Mouse (Mus musculus) cerebellum, adult 18-20 months (tissue): ENCODE measurements around the gene Gm572.

Source experiments
- DNase-seq, 2 experiments: peaks; one replicate each; pipeline ENCODE4 v3.0.0; 2021

The Gm572 gene

DNA sequence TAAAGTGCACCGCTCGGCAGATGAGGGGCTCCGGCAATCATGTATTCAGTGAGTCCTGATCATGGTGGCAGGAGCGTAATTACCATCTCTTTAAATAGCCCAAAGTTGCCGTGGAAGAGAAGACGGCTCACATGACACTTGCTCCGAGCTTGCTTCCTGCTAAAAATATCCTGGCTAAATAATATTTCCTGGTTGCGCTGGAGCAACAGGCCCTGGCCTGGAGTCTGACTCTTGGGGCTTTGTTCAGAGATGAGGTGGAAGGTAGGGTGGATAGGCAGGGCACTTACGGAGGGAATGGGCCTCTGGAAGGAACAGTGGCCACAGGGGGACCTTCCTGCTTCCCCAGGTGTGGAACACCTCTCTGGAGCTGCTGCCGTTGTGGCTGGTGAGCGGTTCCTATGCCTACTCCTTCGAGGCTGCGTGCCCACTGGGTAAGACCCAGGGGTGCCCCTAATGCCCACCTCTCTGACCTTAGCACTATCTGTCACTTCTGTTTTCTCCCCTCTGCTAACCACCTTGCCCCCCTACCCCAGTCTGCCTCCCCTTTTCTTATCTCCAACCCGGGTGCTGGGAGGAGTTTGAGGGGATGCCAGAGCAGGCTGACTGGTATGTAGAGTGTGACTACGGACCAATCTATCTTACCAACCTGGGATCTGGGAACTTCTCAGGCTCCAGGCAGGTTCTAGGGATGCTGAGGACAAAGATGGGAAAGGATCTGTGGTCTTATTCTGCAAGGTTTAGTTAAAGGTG, 24.1 kb downstream of the Gm572 start:
- no peak for DNase-seq

DNA sequence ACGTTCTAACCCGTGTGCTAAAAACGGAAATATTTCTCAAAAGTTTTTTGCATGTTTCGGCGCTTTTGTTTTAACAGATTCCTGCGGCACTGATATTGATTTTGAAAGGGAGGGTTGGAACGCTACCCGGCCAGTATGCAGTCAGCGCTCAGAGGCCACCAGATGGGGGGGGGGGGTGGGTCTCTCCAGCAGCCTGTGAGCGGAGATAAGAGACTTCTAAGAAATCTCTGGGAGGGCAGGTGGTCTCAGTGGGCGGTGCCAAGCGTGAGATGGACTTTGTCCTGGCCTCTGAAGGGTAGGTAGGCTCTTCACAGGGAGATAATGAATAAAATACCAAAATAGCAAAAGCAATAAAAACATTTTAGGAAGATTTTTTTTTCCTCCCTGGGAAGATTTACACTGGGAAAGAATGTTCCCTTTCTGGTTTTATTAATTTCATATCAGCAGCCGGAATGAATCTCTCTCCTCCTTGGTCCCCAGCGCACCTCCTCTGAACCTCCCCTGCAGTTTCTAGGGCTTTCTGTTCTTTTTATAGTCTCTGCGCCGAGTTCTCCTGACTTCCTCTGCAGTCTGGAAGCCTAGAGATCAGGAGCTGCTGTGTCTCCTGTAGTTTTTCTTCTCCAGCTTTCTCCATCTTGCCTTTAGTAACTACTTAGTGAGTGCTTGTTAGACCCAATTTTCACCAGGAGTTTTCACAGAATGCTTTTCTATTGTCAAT, 28.3 kb downstream of the Gm572 start:
- DNase-seq, result no peak

GRCm38 (mm10) chr4:148675043-148675442, 31.9 kb downstream of the Gm572 start:
- DNase-seq, result no peak

DNA sequence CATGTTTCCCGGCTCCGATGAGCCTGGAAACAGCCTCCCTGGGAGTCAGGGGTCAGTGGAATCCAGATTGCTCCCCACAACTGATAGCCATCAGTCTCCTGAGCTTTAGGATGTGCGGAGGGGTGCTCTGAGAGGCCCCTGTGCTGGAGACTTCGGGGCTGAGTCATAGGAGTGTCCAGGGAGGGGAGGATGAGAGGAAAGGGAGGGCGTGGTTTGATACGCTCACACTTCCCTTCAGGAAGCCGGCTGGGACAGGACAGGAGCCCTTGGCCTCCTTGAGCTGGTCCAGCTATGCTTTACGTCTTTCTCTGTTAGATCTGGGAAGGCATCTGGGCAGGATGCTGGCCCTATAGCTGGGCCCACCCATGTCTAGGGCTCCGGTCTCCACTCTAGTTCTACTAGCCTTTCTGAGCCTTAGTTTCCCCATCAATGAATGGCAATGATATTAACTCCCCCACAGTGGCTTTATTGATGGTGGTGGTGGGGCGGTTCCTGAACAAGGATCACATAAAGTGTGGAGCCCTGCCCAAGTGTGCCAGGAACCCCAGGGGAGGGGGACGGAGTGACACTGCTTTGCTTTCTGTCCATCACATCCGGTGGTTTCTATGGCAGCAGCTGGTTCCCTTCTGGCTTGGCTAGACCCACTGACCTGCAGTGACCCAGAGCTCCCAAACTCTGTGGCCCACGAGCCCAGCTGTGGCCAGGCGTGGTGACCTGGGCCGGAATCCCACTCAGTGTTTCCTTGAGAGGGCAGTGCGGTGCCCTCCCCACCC, 33.3 kb downstream of the Gm572 start:
- DNase-seq, result no peak

DNA sequence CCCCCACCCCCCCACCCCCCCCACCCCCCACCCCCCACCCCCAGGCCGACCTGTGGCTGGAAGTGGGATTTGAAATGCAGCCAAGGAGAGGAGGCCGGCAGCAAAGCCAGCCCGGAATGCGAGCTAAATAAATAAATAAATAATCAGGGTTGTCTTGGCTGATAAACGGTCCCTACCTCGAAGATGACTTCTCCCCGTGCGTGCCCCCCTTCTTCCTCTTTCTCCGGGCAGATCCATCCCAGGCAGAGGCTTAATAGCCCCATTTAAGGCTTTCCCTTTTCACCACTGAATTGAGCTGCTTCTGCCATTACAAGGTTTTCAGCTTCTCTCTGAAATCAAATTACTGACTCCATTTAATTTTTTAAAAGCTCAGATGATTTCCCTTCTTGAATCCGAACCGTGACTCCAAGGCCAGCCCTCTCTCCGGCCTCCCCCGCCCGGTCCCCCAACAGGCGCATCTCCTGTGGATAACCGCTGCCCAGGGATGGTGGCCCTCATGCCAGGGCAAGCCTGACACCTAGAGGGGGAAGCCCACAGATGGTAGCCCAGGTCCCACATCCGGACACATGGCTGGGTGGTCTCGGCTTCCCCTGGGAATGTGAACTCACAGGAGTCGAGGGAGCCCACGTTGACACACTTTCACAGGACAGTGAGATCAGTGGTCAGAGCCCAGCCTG, 34.0 kb downstream of the Gm572 start:
- no peak for DNase-seq

- DNase-seq, result no peak
Observed at GRCm38 (mm10) chr4:148678105-148678504, 35.0 kb downstream of the Gm572 start.

DNA sequence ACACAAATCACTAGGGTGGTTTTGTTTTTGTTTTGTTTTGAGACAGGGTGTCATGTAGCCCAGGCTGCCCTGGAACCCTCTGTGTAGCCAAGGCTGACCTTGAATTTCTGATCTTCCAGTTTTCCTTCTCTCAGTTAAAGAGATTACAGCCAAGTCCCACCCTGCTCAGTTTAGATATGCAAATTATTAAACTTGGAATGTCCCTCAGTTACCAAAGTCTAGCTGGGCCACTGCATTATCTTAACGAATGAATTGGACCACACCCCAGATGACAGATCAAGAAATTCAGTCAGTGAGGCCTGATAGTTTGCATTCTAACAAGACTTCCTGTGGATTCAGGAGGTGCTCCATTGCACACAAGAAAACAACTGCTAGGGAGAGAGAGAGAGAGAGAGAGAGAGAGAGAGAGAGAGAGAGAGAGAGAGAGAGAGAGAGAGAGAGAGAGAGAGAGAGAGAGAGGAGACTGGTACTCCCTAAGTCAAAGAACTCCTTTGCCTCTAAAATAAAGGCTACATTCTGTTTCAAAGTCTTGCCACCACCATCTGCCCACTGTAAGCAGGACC, 37.5 kb downstream of the Gm572 start:
- no peak for DNase-seq

- peak; percentile 44 to 62 for DNase-seq
Observed at GRCm38 (mm10) chr4:148681429-148681828, 38.3 kb downstream of the Gm572 start.

DNA sequence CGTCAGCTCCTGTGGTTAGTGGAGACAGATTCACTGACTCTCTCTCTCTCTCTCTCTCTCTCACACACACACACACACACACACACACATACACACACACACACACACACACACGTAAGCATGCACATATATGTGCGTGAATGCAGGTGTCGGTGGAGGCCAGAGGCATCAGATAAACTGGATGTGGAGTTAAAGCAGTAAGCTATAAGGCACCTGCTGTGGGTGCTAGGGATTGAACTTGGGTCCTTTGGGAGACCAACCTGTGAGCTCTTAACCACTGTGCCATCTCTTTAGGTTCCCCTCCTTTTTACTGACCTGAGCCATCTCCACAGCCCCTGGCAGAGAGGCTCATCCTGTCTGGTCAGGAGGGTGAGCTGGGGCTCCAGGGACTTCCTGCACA, 39.8 kb downstream of the Gm572 start:
- no peak for DNase-seq

- DNase-seq, result no peak
Observed at GRCm38 (mm10) chr4:148683539-148683938, 40.4 kb downstream of the Gm572 start.

GRCm38 (mm10) chr4:148686491-148686941, 43.4 kb downstream of the Gm572 start:
- DNase-seq, result no peak

DNA sequence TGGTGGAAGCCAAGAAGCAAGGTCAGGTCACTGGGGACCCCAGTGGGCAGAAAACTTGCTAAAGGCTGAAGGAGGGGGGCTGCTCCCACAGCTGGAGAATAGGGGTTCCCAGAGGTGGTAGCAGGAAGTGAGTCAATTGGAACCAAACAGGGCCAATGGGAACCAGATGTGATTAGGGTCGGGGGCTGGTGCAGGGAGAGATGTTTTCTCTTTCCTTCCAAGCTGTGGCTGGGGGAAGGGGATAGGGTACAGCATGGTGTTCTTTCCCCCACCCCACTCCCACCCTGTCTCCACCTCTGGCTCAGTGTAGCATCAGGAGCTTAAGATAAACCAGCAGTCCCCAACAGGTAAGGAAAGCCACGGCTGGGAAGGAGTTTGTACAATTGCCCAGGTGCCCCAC, 45.0 kb downstream of the Gm572 start:
- no peak for DNase-seq

DNA sequence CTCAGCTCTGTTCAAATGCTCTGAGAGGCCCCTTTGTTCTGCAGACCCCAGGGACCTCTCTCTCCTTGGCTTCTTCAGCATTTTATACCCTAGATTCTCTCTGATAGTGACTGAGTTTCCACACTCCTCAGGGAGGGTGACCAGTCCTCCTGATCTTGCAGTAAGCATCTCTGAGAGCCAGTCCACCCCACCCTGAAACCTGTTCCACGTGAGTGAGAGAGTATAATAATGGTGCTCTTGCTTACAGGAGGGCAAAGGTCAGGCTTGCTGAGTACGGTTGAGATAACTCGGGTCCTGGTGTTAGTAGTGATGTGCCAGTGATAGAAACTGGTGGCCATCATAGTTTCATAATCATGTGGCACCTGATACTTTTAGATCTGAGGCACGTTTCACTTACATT, 48.1 kb downstream of the Gm572 start:
- no peak for DNase-seq

- no peak for DNase-seq
Observed at GRCm38 (mm10) chr4:148693417-148693959, 50.4 kb downstream of the Gm572 start.

GRCm38 (mm10) chr4:148704756-148705155, 61.6 kb downstream of the Gm572 start:
- peak; percentile 10 to 30 for DNase-seq

DNA sequence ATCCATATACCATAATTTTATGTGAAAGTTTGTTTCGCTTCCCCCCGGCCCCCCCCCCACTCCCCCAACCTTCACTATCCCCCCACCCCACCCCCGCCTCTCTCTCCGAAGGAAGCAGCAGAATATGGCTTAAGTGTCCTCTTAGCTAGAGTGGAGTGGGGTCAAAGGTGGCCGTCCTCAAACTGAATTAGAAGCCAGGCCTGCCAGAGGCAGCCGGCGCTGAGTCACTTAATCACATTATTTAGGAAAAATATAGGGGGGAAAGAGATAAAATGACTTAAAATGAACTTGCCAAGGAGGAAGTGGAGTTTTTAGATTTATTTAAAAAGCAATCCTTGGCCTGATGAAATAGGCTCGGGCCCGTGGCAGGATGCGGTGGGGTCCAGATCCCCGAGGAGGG, 65.7 kb downstream of the Gm572 start:
- DNase-seq, result no peak

GRCm38 (mm10) chr4:148710446-148710845, 67.3 kb downstream of the Gm572 start:
- DNase-seq, result no peak

DNA sequence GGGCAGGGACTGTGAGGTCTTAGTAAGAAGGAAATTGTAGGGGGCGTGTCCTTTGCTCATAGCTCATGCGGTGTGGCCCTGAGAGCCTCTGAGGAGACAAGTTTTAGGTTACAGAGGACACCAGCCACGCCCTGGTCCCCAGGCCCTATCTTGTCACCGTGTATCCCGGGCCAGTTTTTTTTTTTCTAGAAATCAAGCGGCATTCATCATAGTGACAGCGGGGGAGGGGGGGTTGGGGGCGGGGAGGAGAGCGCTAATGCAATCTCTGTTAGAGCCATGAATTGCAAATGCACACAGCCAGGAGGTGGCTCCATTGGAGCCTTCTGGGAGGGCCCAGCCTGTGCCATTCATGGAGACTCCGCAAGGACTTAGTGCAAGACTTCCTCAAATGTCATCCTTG, 68.2 kb downstream of the Gm572 start:
- no peak for DNase-seq

- DNase-seq, result no peak
Observed at GRCm38 (mm10) chr4:148712632-148713031, 69.5 kb downstream of the Gm572 start.

DNA sequence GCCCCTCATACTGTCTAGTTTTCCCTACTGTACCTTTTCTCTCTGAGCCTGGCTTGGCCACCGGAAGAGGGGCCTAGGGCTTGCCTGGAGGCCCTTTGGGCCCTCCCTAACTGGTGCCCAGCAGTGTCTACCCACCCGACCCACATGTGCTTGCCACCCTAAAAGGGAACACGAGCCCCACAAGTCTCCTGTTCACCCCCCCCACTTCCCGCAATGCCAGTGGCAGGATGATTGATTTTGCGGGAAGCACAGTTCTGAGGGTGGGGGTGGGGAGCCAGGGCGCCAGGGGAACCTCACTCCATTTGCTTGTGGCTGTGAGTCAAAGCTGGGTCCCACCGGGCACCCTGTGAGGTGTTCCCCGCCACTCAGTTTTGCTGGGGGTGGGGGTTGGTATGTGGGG, 70.9 kb downstream of the Gm572 start:
- DNase-seq, result no peak

DNA sequence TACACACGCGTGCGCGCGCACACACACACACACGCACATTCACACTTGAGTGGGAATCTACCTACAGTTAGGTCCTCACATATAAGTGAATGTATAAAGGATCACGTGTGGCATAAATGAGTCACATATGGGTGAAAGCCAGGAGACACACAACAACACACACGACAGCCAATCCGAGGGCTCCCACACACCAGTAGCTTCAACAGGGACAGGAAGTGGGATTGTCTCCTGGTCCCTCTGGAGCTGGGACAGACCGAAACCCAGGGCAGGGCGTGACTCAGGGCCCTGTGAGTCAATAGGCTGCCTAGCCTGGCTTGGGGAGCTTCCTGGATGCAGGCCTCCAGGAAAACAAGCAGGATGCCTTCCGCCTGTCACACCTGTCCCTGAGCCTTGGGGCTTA, 71.6 kb downstream of the Gm572 start:
- no peak for DNase-seq

GRCm38 (mm10) chr4:148715396-148715795, 72.3 kb downstream of the Gm572 start:
- peak in 1 of 2 experiments; percentile 11 for DNase-seq
